Mouse (Mus musculus): ENCODE data around the gene Cela1. TPM values are rescaled to one million over a fixed set of nuclear protein-coding genes. Genes with fewer than 3 reads are reported as not detected.

Gene Cela1
- polyA plus RNA-seq, 1 experiment from 2014 or later, result 1.4 TPM

GRCm38 (mm10) chr15:100630126-100630525 is 57.6 kb downstream of the Cela1 start:
- no peaks in the 10 kb centered on the region for H3K36me3 ChIP-seq
- no peak overlapping the region for H3K4me2 ChIP-seq (replicated peaks)
- H3K9me3 ChIP-seq, result no peaks in the 10 kb centered on the region
- H3K4me3 ChIP-seq, result no peak overlapping the region
- no peak overlapping the region for H3K27ac ChIP-seq (replicated peaks)
- no peak for ATAC-seq (ENCODE audit: low FRiP score, low read depth)
- 54% methylated on average over 3 of the region's 3 CpGs for WGBS
- peaks cover 10% of the 10 kb centered on the region; the same call in 1 of the 2 replicates for H3K4me1 ChIP-seq
- H3K9ac ChIP-seq (replicated peaks), result no peak overlapping the region
- peaks cover 32% of the 10 kb centered on the region for H3K27me3 ChIP-seq

GRCm38 (mm10) chr15:100628797-100629196 is 58.9 kb downstream of the Cela1 start:
- H3K4me1 ChIP-seq, result peaks cover 10% of the 10 kb centered on the region; the same call in 1 of the 2 replicates
- H3K27me3 ChIP-seq, result peaks cover 21% of the 10 kb centered on the region
- no peak overlapping the region for H3K4me2 ChIP-seq (replicated peaks)
- H3K9me3 ChIP-seq, result no peaks in the 10 kb centered on the region
- no peak overlapping the region for H3K27ac ChIP-seq (replicated peaks)
- no peak overlapping the region for H3K4me3 ChIP-seq
- H3K36me3 ChIP-seq, result no peaks in the 10 kb centered on the region
- ATAC-seq (ENCODE audit: low FRiP score, low read depth), result no peak
- H3K9ac ChIP-seq (replicated peaks), result no peak overlapping the region
- WGBS, result 61% methylated on average over 6 of the region's 7 CpGs

- Histone ChIP-seq H3K4me2 (replicated peaks) (no peak overlapping the region), H3K27me3 (peaks cover 12% of the 10 kb centered on the region), H3K4me3 (no peak overlapping the region), H3K27ac (replicated peaks) (no peak overlapping the region), H3K9me3 (no peaks in the 10 kb centered on the region), H3K4me1 (peaks cover 10% of the 10 kb centered on the region; the same call in 1 of the 2 replicates), H3K9ac (replicated peaks) (no peak overlapping the region), H3K36me3 (no peaks in the 10 kb centered on the region)
- ATAC-seq (ENCODE audit: low FRiP score, low read depth), result no peak
- WGBS, result 2% methylated on average over 10 of the region's 11 CpGs
Observed at GRCm38 (mm10) chr15:100627774-100628370, 59.8 kb downstream of the Cela1 start.

- Histone ChIP-seq H3K4me1 (peaks cover 10% of the 10 kb centered on the region; the same call in 1 of the 2 replicates), H3K9ac (replicated peaks) (no peak overlapping the region), H3K9me3 (no peaks in the 10 kb centered on the region)
Observed at GRCm38 (mm10) chr15:100627287-100627686, 60.4 kb downstream of the Cela1 start.

GRCm38 (mm10) chr15:100624435-100624834 is 63.3 kb downstream of the Cela1 start:
- WGBS, result 90% methylated on average over 3 of the region's 3 CpGs
- Histone ChIP-seq H3K9me3 (no peaks in the 10 kb centered on the region), H3K9ac (replicated peaks) (no peak overlapping the region), H3K4me1 (peaks cover 10% of the 10 kb centered on the region; the same call in 1 of the 2 replicates), H3K4me3 (no peak overlapping the region), H3K27ac (replicated peaks) (no peak overlapping the region), H3K4me2 (replicated peaks) (no peak overlapping the region), H3K27me3 (no peaks in the 10 kb centered on the region), H3K36me3 (peaks cover 20% of the 10 kb centered on the region)
- ATAC-seq (ENCODE audit: low FRiP score, low read depth), result no peak

More at GRCm38 (mm10) chr15:100627287-100627686, 60.4 kb downstream of the Cela1 start:
- Histone ChIP-seq H3K4me3 (no peak overlapping the region), H3K27ac (replicated peaks) (no peak overlapping the region), H3K27me3 (peaks cover 6% of the 10 kb centered on the region; the same call in 1 of the 2 replicates), H3K4me2 (replicated peaks) (no peak overlapping the region), H3K36me3 (no peaks in the 10 kb centered on the region)
- 16% methylated on average over 10 of the region's 10 CpGs for WGBS
- no peak for ATAC-seq (ENCODE audit: low FRiP score, low read depth)

Small RNA genes lying within 50 kb of the gene (microRNA-seq; reads per million reads assigned to microRNA genes)
- not detected for gene Mir6961

Other genes starting within 250 kb of the Cela1 start
- gene Letmd1, start 218.9 kb downstream of the Cela1 start, polyA plus RNA-seq (2016; fragmentation: Nextera tagmentation; extraction: Ambion mirVana), result 42.2 and 46.2 TPM in 2 replicates
- gene Csrnp2, start 192.4 kb downstream of the Cela1 start, polyA plus RNA-seq (2016; fragmentation: Nextera tagmentation; extraction: Ambion mirVana), result 37.1 and 41.9 TPM in 2 replicates
- gene Tfcp2, start 135.9 kb downstream of the Cela1 start, polyA plus RNA-seq (2016; fragmentation: Nextera tagmentation; extraction: Ambion mirVana), result 50.3 and 51.1 TPM in 2 replicates
- 32.4 and 34.4 TPM in 2 replicates for gene Pou6f1, start 87.9 kb downstream of the Cela1 start, polyA plus RNA-seq (2016; fragmentation: Nextera tagmentation; extraction: Ambion mirVana)
- 187 and 192 TPM in 2 replicates for gene Dazap2, start 72.6 kb downstream of the Cela1 start, polyA plus RNA-seq (2016; fragmentation: Nextera tagmentation; extraction: Ambion mirVana)
- 4.1 and 5.5 TPM in 2 replicates for gene Smagp, start 51.0 kb downstream of the Cela1 start, polyA plus RNA-seq (2016; fragmentation: Nextera tagmentation; extraction: Ambion mirVana)
- 2.0 and 3.4 TPM in 2 replicates for gene Bin2, start 18.4 kb downstream of the Cela1 start, polyA plus RNA-seq (2016; fragmentation: Nextera tagmentation; extraction: Ambion mirVana)
- 0.08 and 0.18 TPM in 2 replicates for gene Galnt6, start 41.5 kb upstream of the Cela1 start, polyA plus RNA-seq (2016; fragmentation: Nextera tagmentation; extraction: Ambion mirVana)
- 13.1 and 16.0 TPM in 2 replicates for gene Slc4a8, start 73.8 kb upstream of the Cela1 start, polyA plus RNA-seq (2016; fragmentation: Nextera tagmentation; extraction: Ambion mirVana)
- 20.5 and 23.5 TPM in 2 replicates for gene Scn8a, start 181.9 kb upstream of the Cela1 start, polyA plus RNA-seq (2016; fragmentation: Nextera tagmentation; extraction: Ambion mirVana)